Mouse (Mus musculus) midbrain, embryonic 12.5 days (tissue): ENCODE data around the gene P3h4. TPM values are rescaled to one million over a fixed set of nuclear protein-coding genes. Genes with fewer than 3 reads are reported as not detected.

Experiments
- ATAC-seq: fragments of 200-750 bp; cut with Nextera tagmentation; 2 replicates; pipeline ENCODE4 v1.8.0; 2017; ENCODE audit warnings: low read depth, moderate TSS enrichment, moderate library complexity; ENCODE audit not compliant: low FRiP score
- H3K27ac ChIP-seq: fragments of 300-500 bp; sonication (generic); replicated peaks from 2 replicates; pipeline ENCODE4 v1.5.1; 2016; ENCODE audit warnings: mild to moderate bottlenecking
- H3K27me3 ChIP-seq: fragments of 300-500 bp; sonication (generic); 2 replicates; pipeline ENCODE4 v1.6.1; 2016; ENCODE audit warnings: mild to moderate bottlenecking
- H3K36me3 ChIP-seq: fragments of 300-500 bp; sonication (generic); 2 replicates; pipeline ENCODE4 v1.6.1; 2016
- H3K4me1 ChIP-seq: fragments of 300-500 bp; sonication (generic); 2 replicates; pipeline ENCODE4 v1.6.1; 2016
- H3K4me2 ChIP-seq: fragments of 300-500 bp; sonication (generic); replicated peaks from 2 replicates; pipeline ENCODE4 v1.6.1; 2016; ENCODE audit warnings: mild to moderate bottlenecking, moderate library complexity
- H3K4me3 ChIP-seq: fragments of 300-500 bp; sonication (generic); 2 replicates; pipeline ENCODE4 v1.5.1; 2016; ENCODE audit warnings: mild to moderate bottlenecking
- H3K9ac ChIP-seq: fragments of 300-500 bp; sonication (generic); replicated peaks from 2 replicates; pipeline ENCODE4 v1.6.1; 2016; ENCODE audit warnings: mild to moderate bottlenecking, moderate library complexity
- H3K9me3 ChIP-seq: fragments of 300-500 bp; sonication (generic); 2 replicates; pipeline ENCODE4 v1.6.1; 2016; ENCODE audit warnings: mild to moderate bottlenecking
- WGBS: fragments of 180-500 bp; shearing (Covaris S2); methylation state at CpG from one replicate; pipeline ENCODE4 v1.1.7; 2016; 5-methylcytosine and 5-hydroxymethylcytosine counted together
- polyA plus RNA-seq: library from polyadenylated mRNA; unstranded; fragments of >200 nt; fragmentation: Nextera tagmentation; extraction: Ambion mirVana; gene quantifications from 2 replicates; pipeline ENCODE4 v1.2.1, GENCODE M21; 2016

P3h4 gene
- polyA plus RNA-seq, 1 experiment from 2014 or later = 25.4 TPM

- H3K4me1 ChIP-seq = peaks cover 3% of the 10 kb centered on the region; the same call in 1 of the 2 replicates
- no peak overlapping the region for H3K4me2 ChIP-seq
- H3K27ac ChIP-seq = no peak overlapping the region
- no peak overlapping the region for H3K4me3 ChIP-seq
- 0 out of 2 replicates have a peak overlapping the region, but pooled peaks have one; percentile 15 for H3K9ac ChIP-seq
- no peaks in the 10 kb centered on the region for H3K9me3 ChIP-seq
- H3K27me3 ChIP-seq = 0 out of 2 replicates have a peak, but pooled peaks cover under 1% of the 10 kb centered on the region
- no peak for ATAC-seq
- 84% methylated on average over 5 of the region's 5 CpGs for WGBS
- H3K36me3 ChIP-seq = peaks cover 3% of the 10 kb centered on the region; the same call in 1 of the 2 replicates
These were observed 7.5 kb downstream of the P3h4 start for GRCm38 (mm10) chr11:100406995-100407705.

GRCm38 (mm10) chr11:100406273-100406672 lies 8.4 kb downstream of the P3h4 start:
- no peaks in the 10 kb centered on the region for H3K9me3 ChIP-seq
- no peak overlapping the region for H3K4me2 ChIP-seq
- H3K27ac ChIP-seq = no peak overlapping the region
- no peak overlapping the region for H3K9ac ChIP-seq
- no peak overlapping the region for H3K4me3 ChIP-seq
- ATAC-seq = no peak
- no peaks in the 10 kb centered on the region for H3K27me3 ChIP-seq
- peaks cover 3% of the 10 kb centered on the region; the same call in 1 of the 2 replicates for H3K4me1 ChIP-seq
- peaks cover 3% of the 10 kb centered on the region; the same call in 1 of the 2 replicates for H3K36me3 ChIP-seq
- 86% methylated on average over 8 of the region's 8 CpGs for WGBS

- H3K4me2 ChIP-seq = no peak overlapping the region
- H3K9ac ChIP-seq = no peak overlapping the region
- H3K36me3 ChIP-seq = no peaks in the 10 kb centered on the region
- H3K4me1 ChIP-seq = peaks cover 3% of the 10 kb centered on the region; the same call in 1 of the 2 replicates
- no peaks in the 10 kb centered on the region for H3K9me3 ChIP-seq
- ATAC-seq = no peak
- H3K27ac ChIP-seq = no peak overlapping the region
- no peak overlapping the region for H3K4me3 ChIP-seq
- 0 out of 2 replicates have a peak, but pooled peaks cover 5% of the 10 kb centered on the region for H3K27me3 ChIP-seq
- WGBS = 81% methylated on average over 3 of the region's 3 CpGs
These were observed 10.1 kb downstream of the P3h4 start for GRCm38 (mm10) chr11:100404456-100405074.

- no peak for ATAC-seq
- 65% methylated on average over 10 of the region's 10 CpGs for WGBS
- no peak overlapping the region for H3K27ac ChIP-seq
- H3K9me3 ChIP-seq = no peaks in the 10 kb centered on the region
- peaks cover 3% of the 10 kb centered on the region; the same call in 1 of the 2 replicates for H3K4me1 ChIP-seq
- H3K36me3 ChIP-seq = no peaks in the 10 kb centered on the region
- no peak overlapping the region for H3K4me3 ChIP-seq
- H3K27me3 ChIP-seq = 0 out of 2 replicates have a peak, but pooled peaks cover 5% of the 10 kb centered on the region
- H3K9ac ChIP-seq = no peak overlapping the region
- no peak overlapping the region for H3K4me2 ChIP-seq
These were observed 11.0 kb downstream of the P3h4 start for GRCm38 (mm10) chr11:100403445-100404134.

GRCm38 (mm10) chr11:100402682-100403081 lies 12.0 kb downstream of the P3h4 start:
- no peak overlapping the region for H3K27ac ChIP-seq
- no peak for ATAC-seq
- 82% methylated on average over 2 of the region's 2 CpGs for WGBS
- 0 out of 2 replicates have a peak, but pooled peaks cover 5% of the 10 kb centered on the region for H3K27me3 ChIP-seq
- H3K4me3 ChIP-seq = no peak overlapping the region
- no peaks in the 10 kb centered on the region for H3K9me3 ChIP-seq
- H3K4me2 ChIP-seq = no peak overlapping the region
- H3K36me3 ChIP-seq = no peaks in the 10 kb centered on the region
- no peak overlapping the region for H3K9ac ChIP-seq
- H3K4me1 ChIP-seq = peaks cover 3% of the 10 kb centered on the region; the same call in 1 of the 2 replicates

- H3K4me3 ChIP-seq = no peak overlapping the region
- peaks cover 5% of the 10 kb centered on the region for H3K4me1 ChIP-seq
- H3K9ac ChIP-seq = no peak overlapping the region
- H3K4me2 ChIP-seq = no peak overlapping the region
- 54% methylated on average over 6 of the region's 6 CpGs for WGBS
- H3K36me3 ChIP-seq = no peaks in the 10 kb centered on the region
- H3K27ac ChIP-seq = no peak overlapping the region
- H3K9me3 ChIP-seq = no peaks in the 10 kb centered on the region
- no peak for ATAC-seq
- peaks cover 7% of the 10 kb centered on the region for H3K27me3 ChIP-seq
These were observed 12.4 kb downstream of the P3h4 start for GRCm38 (mm10) chr11:100402240-100402639.

GRCm38 (mm10) chr11:100400842-100401241 lies 13.8 kb downstream of the P3h4 start:
- no peaks in the 10 kb centered on the region for H3K36me3 ChIP-seq
- H3K27me3 ChIP-seq = peaks cover 21% of the 10 kb centered on the region
- H3K4me3 ChIP-seq = no peak overlapping the region
- H3K9ac ChIP-seq = no peak overlapping the region
- no peak for ATAC-seq
- H3K27ac ChIP-seq = no peak overlapping the region
- peaks cover 19% of the 10 kb centered on the region for H3K4me1 ChIP-seq
- 78% methylated on average over 6 of the region's 6 CpGs for WGBS
- H3K4me2 ChIP-seq = no peak overlapping the region
- H3K9me3 ChIP-seq = no peaks in the 10 kb centered on the region

- Histone ChIP-seq H3K27ac (no peak overlapping the region), H3K4me3 (no peak overlapping the region), H3K4me2 (no peak overlapping the region), H3K4me1 (peaks cover 28% of the 10 kb centered on the region), H3K27me3 (peaks cover 30% of the 10 kb centered on the region), H3K9ac (no peak overlapping the region), H3K36me3 (no peaks in the 10 kb centered on the region), H3K9me3 (no peaks in the 10 kb centered on the region)
- WGBS = 77% methylated on average over 12 of the region's 12 CpGs
- ATAC-seq = no peak
These were observed 14.7 kb downstream of the P3h4 start for GRCm38 (mm10) chr11:100399727-100400538.

- 88% methylated on average over 9 of the region's 9 CpGs for WGBS
- H3K27me3 ChIP-seq = peaks cover 36% of the 10 kb centered on the region
- no peak for ATAC-seq
- H3K9ac ChIP-seq = no peak overlapping the region
- H3K4me2 ChIP-seq = no peak overlapping the region
- H3K36me3 ChIP-seq = no peaks in the 10 kb centered on the region
- H3K27ac ChIP-seq = no peak overlapping the region
- H3K4me1 ChIP-seq = peaks cover 28% of the 10 kb centered on the region
- H3K4me3 ChIP-seq = no peak overlapping the region
- no peaks in the 10 kb centered on the region for H3K9me3 ChIP-seq
These were observed 15.3 kb downstream of the P3h4 start for GRCm38 (mm10) chr11:100399320-100399719.

- no peak overlapping the region for H3K4me3 ChIP-seq
- peaks cover 28% of the 10 kb centered on the region for H3K4me1 ChIP-seq
- peaks cover 41% of the 10 kb centered on the region for H3K27me3 ChIP-seq
- no peak overlapping the region for H3K27ac ChIP-seq
- no peak for ATAC-seq
- H3K4me2 ChIP-seq = no peak overlapping the region
- no peaks in the 10 kb centered on the region for H3K9me3 ChIP-seq
- WGBS = 94% methylated on average over 7 of the region's 7 CpGs
- H3K9ac ChIP-seq = no peak overlapping the region
- no peaks in the 10 kb centered on the region for H3K36me3 ChIP-seq
These were observed 16.1 kb downstream of the P3h4 start for GRCm38 (mm10) chr11:100398517-100398916.

GRCm38 (mm10) chr11:100397600-100398389 lies 16.8 kb downstream of the P3h4 start, which contains the start of gene Jup:
TSS of gene Jup (minus strand) at chr11:100397763.
- peak within 1 kb of the TSS; percentile 56; the same call in 1 of the 2 replicates for H3K27ac ChIP-seq
- peak; percentile 98 for ATAC-seq
- peaks cover 25% of the 10 kb centered on the region for H3K4me1 ChIP-seq
- H3K9me3 ChIP-seq = no peaks in the 10 kb centered on the region
- H3K9ac ChIP-seq = peak within 1 kb of the TSS; percentile 78
- H3K4me3 ChIP-seq = peak within 1 kb of the TSS; percentile 64
- peaks cover 41% of the 10 kb centered on the region for H3K27me3 ChIP-seq
- no peaks in the 10 kb centered on the region for H3K36me3 ChIP-seq
- 2% methylated on average over 36 of the region's 37 CpGs for whole genome bisulfite sequencing
- H3K4me2 ChIP-seq = peak within 1 kb of the TSS; percentile 59
